Mouse (Mus musculus): ENCODE measurements at regions not wholly inside any gene's neighbourhood (a gene's known extent, or its start where the extent isn't known, plus 50 kb on each side); places are given as distances from the start of the nearest gene placed in this dataset.

GRCm38 (mm10) chr3:121104571-121105407 is 66.7 kb downstream of the Rwdd3 start:
- DNase-seq, result peak; percentile 64 to 65

GRCm38 (mm10) chr3:121102871-121103270 is 68.6 kb downstream of the Rwdd3 start:
- DNase-seq, result no peak

- DNase-seq, result no peak
These were observed 69.4 kb downstream of the Rwdd3 start for GRCm38 (mm10) chr3:121102120-121102519.

- DNase-seq, result no peak
These were observed 71.2 kb downstream of the Rwdd3 start for GRCm38 (mm10) chr3:121100211-121100860.

- DNase-seq, result no peak
These were observed 78.0 kb downstream of the Rwdd3 start for GRCm38 (mm10) chr3:121093509-121093908.

- no peak for DNase-seq
These were observed 82.8 kb downstream of the Rwdd3 start for GRCm38 (mm10) chr3:121088724-121089123.

GRCm38 (mm10) chr3:121068676-121069075 is 102.8 kb downstream of the Rwdd3 start:
- DNase-seq, result no peak

- DNase-seq, result no peak
These were observed 135.5 kb downstream of the Rwdd3 start for GRCm38 (mm10) chr3:121035904-121036549.

GRCm38 (mm10) chr3:121025546-121026157 is 145.8 kb downstream of the Rwdd3 start:
- DNase-seq, result no peak

GRCm38 (mm10) chr3:121024810-121025209 is 146.7 kb downstream of the Rwdd3 start:
- DNase-seq, result no peak

- no peak for DNase-seq
These were observed 150.2 kb downstream of the Rwdd3 start for GRCm38 (mm10) chr3:121021126-121021848.

GRCm38 (mm10) chr3:121009223-121009622 is 162.3 kb downstream of the Rwdd3 start:
- no peak for DNase-seq

GRCm38 (mm10) chr3:120983556-120984270 is 187.8 kb downstream of the Rwdd3 start:
- DNase-seq, result no peak

- DNase-seq, result no peak
These were observed 188.5 kb downstream of the Rwdd3 start for GRCm38 (mm10) chr3:120982795-120983555.

GRCm38 (mm10) chr3:120982218-120982617 is 189.3 kb downstream of the Rwdd3 start:
- DNase-seq, result no peak

GRCm38 (mm10) chr3:120970746-120971466 is 200.6 kb downstream of the Rwdd3 start:
- DNase-seq, result no peak

GRCm38 (mm10) chr3:120946906-120947305 is 224.6 kb downstream of the Rwdd3 start:
- no peak for DNase-seq

- DNase-seq, result no peak
These were observed 237.1 kb downstream of the Rwdd3 start for GRCm38 (mm10) chr3:120934401-120934800.

- no peak for DNase-seq
These were observed 251.1 kb downstream of the Rwdd3 start for GRCm38 (mm10) chr3:120920351-120920750.

GRCm38 (mm10) chr3:120898931-120899330 is 272.6 kb downstream of the Rwdd3 start:
- DNase-seq, result no peak
